ENCODE assay signal across 8 mouse cellular contexts in genomic region chr1:165281351-165282221, GRCm38 (mm10). TPM values are rescaled to one million over a fixed set of nuclear protein-coding genes. Genes with fewer than 3 reads are reported as not detected.
DNase-seq lines count a peak whose midpoint lies in the region; ATAC-seq lines count a peak whose summit lies in the region.

No protein-coding gene starts in this region.

- peak; percentile 78 for ATAC-seq in hindbrain, embryonic 16.5 days
- peak; percentile 80 for ATAC-seq in midbrain, embryonic 16.5 days

- H3K27ac ChIP-seq in hindbrain, embryonic 16.5 days (ENCODE audit: low read depth, low read length): peak overlapping the region; percentile 87
- H3K27ac ChIP-seq in midbrain, embryonic 16.5 days (ENCODE audit: low read length): peak overlapping the region; percentile 89

- peaks cover 27% of the 10 kb centered on the region for H3K4me1 ChIP-seq in hindbrain, embryonic 16.5 days (ENCODE audit: control insufficient read depth, insufficient read depth, low read depth, low read length)
- peaks cover 40% of the 10 kb centered on the region for H3K4me1 ChIP-seq in midbrain, embryonic 16.5 days (ENCODE audit: control insufficient read depth, insufficient read depth, low read length)

- H3K9ac ChIP-seq in hindbrain, embryonic 16.5 days (ENCODE audit: low read depth, low read length): peak overlapping the region; percentile 96
- H3K9ac ChIP-seq in midbrain, embryonic 16.5 days (ENCODE audit: low read depth, low read length): peak overlapping the region; percentile 98

- peak overlapping the region; percentile 88 for H3K4me3 ChIP-seq in hindbrain, embryonic 16.5 days (ENCODE audit: low read length)
- H3K4me3 ChIP-seq in midbrain, embryonic 16.5 days (ENCODE audit: low read depth, low read length): peak overlapping the region; percentile 89

- no peaks in the 10 kb centered on the region for H3K9me3 ChIP-seq in hindbrain, embryonic 16.5 days (ENCODE audit: control insufficient read depth, low read length)
- no peaks in the 10 kb centered on the region for H3K9me3 ChIP-seq in midbrain, embryonic 16.5 days (replicated peaks; ENCODE audit: control insufficient read depth, low read length, poor library complexity, severe bottlenecking)

- peak overlapping the region; percentile 81 for H3K4me2 ChIP-seq in hindbrain, embryonic 16.5 days (ENCODE audit: low read length)
- peak overlapping the region; percentile 68 for H3K4me2 ChIP-seq in midbrain, embryonic 16.5 days (ENCODE audit: low read length)

- DNase-seq in layer of hippocampus, postnatal 10 days (ENCODE audit: low spot score in 2 of 2): peak; percentile 59 to 69
- DNase-seq in layer of hippocampus, adult 9-10 months (ENCODE audit: low spot score): no peak
- peak; percentile 39 to 43 for DNase-seq in cerebellum, postnatal 14 days
- peak; percentile 74 for DNase-seq in gastrocnemius, postnatal 10 days
- peak; percentile 60 for DNase-seq in liver
- DNase-seq in testis, postnatal 10 days (ENCODE audit: low spot score): peak; percentile 77

- WGBS in hindbrain, embryonic 16.5 days: under 1% methylated on average over 55 of the region's 71 CpGs
- WGBS in midbrain, embryonic 16.5 days: under 1% methylated on average over 18 of the region's 71 CpGs

- H3K36me3 ChIP-seq in hindbrain, embryonic 16.5 days (ENCODE audit: control insufficient read depth, insufficient read depth, low read length): no peaks in the 10 kb centered on the region
- no peaks in the 10 kb centered on the region for H3K36me3 ChIP-seq in midbrain, embryonic 16.5 days (ENCODE audit: control insufficient read depth, insufficient read depth, low read length)

- H3K27me3 ChIP-seq in hindbrain, embryonic 16.5 days (replicated peaks; ENCODE audit: control insufficient read depth, insufficient read depth, low read length): no peaks in the 10 kb centered on the region
- H3K27me3 ChIP-seq in midbrain, embryonic 16.5 days (ENCODE audit: control insufficient read depth, insufficient read depth, low read depth, low read length): no peaks in the 10 kb centered on the region

RNA-seq across cellular contexts. Expression of gene Gpr161, which starts 14.0 kb away (rescaled TPM):
- total RNA-seq in layer of hippocampus, postnatal 10 days (2021): 10 to 100 TPM; 49.1 to 50.3 TPM
- total RNA-seq in gastrocnemius, postnatal 10 days (2021): 1 to 10 TPM; 3.9 to 4.2 TPM
- polyA plus RNA-seq in hindbrain, embryonic 16.5 days (2015; fragmentation: Nextera tagmentation; extraction: Ambion mirVana): 3.0 and 3.3 TPM in 2 replicates
- 4.1 and 4.7 TPM in 2 replicates for polyA plus RNA-seq in midbrain, embryonic 16.5 days (2015; fragmentation: Nextera tagmentation; extraction: Ambion mirVana)

RNA-seq across cellular contexts. Expression of gene Tiprl, which starts 44.8 kb away (rescaled TPM):
- total RNA-seq in layer of hippocampus, postnatal 10 days (2021): 10 to 100 TPM; 74.4 to 78.0 TPM
- total RNA-seq in gastrocnemius, postnatal 10 days (2021): 10 to 100 TPM; 26.4 to 30.0 TPM
- 145 and 147 TPM in 2 replicates for polyA plus RNA-seq in hindbrain, embryonic 16.5 days (2015; fragmentation: Nextera tagmentation; extraction: Ambion mirVana)
- polyA plus RNA-seq in midbrain, embryonic 16.5 days (2015; fragmentation: Nextera tagmentation; extraction: Ambion mirVana): 146 and 160 TPM in 2 replicates

Comparison
In these comparisons a context has a peak if more than half of its experiments do, and no peak if none do; other contexts are left out.
1. RNA of gene Gpr161, which starts 14.0 kb away (total RNA-seq): 49.1 to 50.3 TPM in layer of hippocampus, postnatal 10 days; 3.9 to 4.2 TPM in gastrocnemius, postnatal 10 days; every median in the first group is over 4 times any median in the second.